Mouse (Mus musculus) midbrain, embryonic 14.5 days (tissue): ENCODE results near the gene Rapgef2. TPM values are rescaled to one million over a fixed set of nuclear protein-coding genes. Genes with fewer than 3 reads are reported as not detected.

Source experiments
- ATAC-seq: fragments of 200-750 bp; cut with Nextera tagmentation; 2 replicates; pipeline ENCODE4 v1.8.0; 2017; ENCODE audit warnings: moderate number of reproducible peaks, moderate library complexity; ENCODE audit not compliant: low FRiP score, low TSS enrichment
- DNase-seq: peaks from one replicate; pipeline ENCODE4 v3.0.0-alpha.2; 2015
- H3K27ac ChIP-seq: fragments of 300-500 bp; sonication (generic); replicated peaks from 2 replicates; pipeline ENCODE4 v1.5.1; 2014; ENCODE audit warnings: mild to moderate bottlenecking, low read depth, low read length, moderate library complexity
- H3K27me3 ChIP-seq: fragments of 300-500 bp; sonication (generic); 2 replicates; pipeline ENCODE4 v1.6.1; 2014; ENCODE audit warnings: low read length, control low read depth, mixed read lengths; ENCODE audit not compliant: control insufficient read depth, insufficient read depth
- H3K36me3 ChIP-seq: fragments of 300-500 bp; sonication (generic); 2 replicates; pipeline ENCODE4 v1.6.1; 2014; ENCODE audit warnings: low read length, control low read depth; ENCODE audit not compliant: control insufficient read depth, insufficient read depth
- H3K4me1 ChIP-seq: fragments of 300-500 bp; sonication (generic); 2 replicates; pipeline ENCODE4 v1.6.1; 2014; ENCODE audit warnings: mild to moderate bottlenecking, antibody characterized with exemption, low read length, control low read depth; ENCODE audit not compliant: control insufficient read depth, insufficient read depth
- H3K4me2 ChIP-seq: fragments of 300-500 bp; sonication (generic); 2 replicates; pipeline ENCODE4 v1.6.1; 2014; ENCODE audit warnings: mild to moderate bottlenecking, low read length, moderate library complexity
- H3K4me3 ChIP-seq: fragments of 300-500 bp; sonication (generic); replicated peaks from 2 replicates; pipeline ENCODE4 v1.5.1; 2014; ENCODE audit warnings: low read depth, low read length
- H3K9ac ChIP-seq: fragments of 300-500 bp; sonication (generic); replicated peaks from 2 replicates; pipeline ENCODE4 v1.6.1; 2014; ENCODE audit warnings: mild to moderate bottlenecking, low read length, moderate library complexity
- H3K9me3 ChIP-seq: fragments of 300-500 bp; sonication (generic); 2 replicates; pipeline ENCODE4 v1.6.1; 2016; ENCODE audit warnings: low read length, control low read depth, mixed read lengths; ENCODE audit not compliant: control insufficient read depth
- WGBS: fragments of 180-500 bp; shearing (Covaris S2); extraction: QIAGEN DNeasy Blood & Tissue Kit; methylation state at CpG from one replicate; pipeline ENCODE4 v1.1.7; 2014; 5-methylcytosine and 5-hydroxymethylcytosine counted together
- polyA plus RNA-seq: library from polyadenylated mRNA; unstranded; fragments of >200 nt; fragmentation: Nextera tagmentation; extraction: Ambion mirVana; gene quantifications from 2 replicates; pipeline ENCODE4 v1.2.1, GENCODE M21; 2014

Gene Rapgef2
- polyA plus RNA-seq, 1 experiment from 2014 or later: 14.8 TPM

- ATAC-seq (peak; percentile 98), DNase-seq (peak; percentile 95)
- WGBS: under 1% methylated on average over 54 of the region's 60 CpGs
- Histone ChIP-seq H3K9me3 (no peaks in the 10 kb centered on the region), H3K27me3 (no peaks in the 10 kb centered on the region; the same call in 1 of the 2 replicates), H3K4me1 (peaks cover 32% of the 10 kb centered on the region), H3K27ac (peak overlapping the region; percentile 96), H3K36me3 (no peaks in the 10 kb centered on the region), H3K4me3 (peak overlapping the region; percentile 95), H3K4me2 (peak overlapping the region; percentile 97), H3K9ac (peak overlapping the region; percentile 92)
Measured at GRCm38 (mm10) chr3:79287108-79287576, 825 bp upstream of the Rapgef2 start.

- H3K9me3 ChIP-seq: no peaks in the 10 kb centered on the region
- ATAC-seq (no peak; the same call in 1 of the 2 replicates), DNase-seq (no peak)
- no peaks in the 10 kb centered on the region; the same call in 1 of the 2 replicates for H3K27me3 ChIP-seq
- H3K4me1 ChIP-seq: peaks cover 32% of the 10 kb centered on the region
- H3K27ac ChIP-seq: peak overlapping the region; percentile 96; the same call in 1 of the 2 replicates
- peak overlapping the region; percentile 92 for H3K9ac ChIP-seq
- H3K36me3 ChIP-seq: no peaks in the 10 kb centered on the region
- H3K4me3 ChIP-seq: peak overlapping the region; percentile 95
- peak overlapping the region; percentile 97 for H3K4me2 ChIP-seq
- WGBS: under 1% methylated on average over 10 of the region's 10 CpGs
Measured at GRCm38 (mm10) chr3:79286031-79286375, 314 bp downstream of the Rapgef2 start.

- Histone ChIP-seq H3K27ac (no peak overlapping the region), H3K4me3 (peak overlapping the region; percentile 95), H3K4me2 (peak overlapping the region; percentile 97), H3K9me3 (no peaks in the 10 kb centered on the region), H3K36me3 (no peaks in the 10 kb centered on the region), H3K9ac (peak overlapping the region; percentile 92), H3K27me3 (no peaks in the 10 kb centered on the region; the same call in 1 of the 2 replicates), H3K4me1 (peaks cover 32% of the 10 kb centered on the region)
- DNase-seq: no peak
- ATAC-seq: no peak
- 51% methylated on average over 13 of the region's 13 CpGs for WGBS
Measured at GRCm38 (mm10) chr3:79285097-79285675, 1.1 kb downstream of the Rapgef2 start.

- Histone ChIP-seq H3K9ac (no peak overlapping the region), H3K4me2 (peak overlapping the region; percentile 97), H3K4me3 (no peak overlapping the region), H3K36me3 (no peaks in the 10 kb centered on the region), H3K27me3 (no peaks in the 10 kb centered on the region; the same call in 1 of the 2 replicates), H3K4me1 (peaks cover 32% of the 10 kb centered on the region), H3K9me3 (no peaks in the 10 kb centered on the region), H3K27ac (no peak overlapping the region)
- WGBS: 76% methylated on average over 3 of the region's 3 CpGs
- DNase-seq (no peak), ATAC-seq (no peak)
Measured at GRCm38 (mm10) chr3:79283976-79284375, 2.3 kb downstream of the Rapgef2 start.

- Histone ChIP-seq H3K4me3 (no peak overlapping the region), H3K4me2 (no peak overlapping the region), H3K9me3 (no peaks in the 10 kb centered on the region), H3K27ac (no peak overlapping the region), H3K4me1 (peaks cover 32% of the 10 kb centered on the region), H3K9ac (no peak overlapping the region), H3K36me3 (no peaks in the 10 kb centered on the region), H3K27me3 (no peaks in the 10 kb centered on the region)
- DNase-seq (no peak), ATAC-seq (no peak)
- 32% methylated on average over 2 of the region's 2 CpGs for WGBS
Measured at GRCm38 (mm10) chr3:79283031-79283430, 3.3 kb downstream of the Rapgef2 start.

GRCm38 (mm10) chr3:79275856-79276645 lies 10.3 kb downstream of the Rapgef2 start:
- no peaks in the 10 kb centered on the region for H3K27me3 ChIP-seq
- H3K9me3 ChIP-seq: no peaks in the 10 kb centered on the region
- 0 out of 2 replicates have a peak overlapping the region, but pooled peaks have one; percentile 46 for H3K27ac ChIP-seq
- WGBS: 31% methylated on average over 11 of the region's 11 CpGs
- ATAC-seq: no peak
- H3K4me2 ChIP-seq: no peak overlapping the region
- H3K4me3 ChIP-seq: no peak overlapping the region
- H3K9ac ChIP-seq: no peak overlapping the region
- H3K36me3 ChIP-seq: no peaks in the 10 kb centered on the region
- H3K4me1 ChIP-seq: peaks cover 14% of the 10 kb centered on the region
- peak; percentile 59 for DNase-seq

- Histone ChIP-seq H3K27me3 (no peaks in the 10 kb centered on the region), H3K4me1 (peaks cover 14% of the 10 kb centered on the region)
- WGBS: 15% methylated on average over 1 of the region's 1 CpGs
Measured at GRCm38 (mm10) chr3:79273350-79273749, 13.0 kb downstream of the Rapgef2 start.

GRCm38 (mm10) chr3:79272939-79273338 lies 13.4 kb downstream of the Rapgef2 start:
- H3K4me1 ChIP-seq: peaks cover 14% of the 10 kb centered on the region
- 82% methylated on average over 4 of the region's 4 CpGs for WGBS
- no peaks in the 10 kb centered on the region for H3K9me3 ChIP-seq
- no peaks in the 10 kb centered on the region for H3K27me3 ChIP-seq
- H3K4me3 ChIP-seq: no peak overlapping the region
- H3K36me3 ChIP-seq: no peaks in the 10 kb centered on the region
- no peak for ATAC-seq
- DNase-seq: no peak
- H3K4me2 ChIP-seq: no peak overlapping the region
- H3K27ac ChIP-seq: no peak overlapping the region
- no peak overlapping the region for H3K9ac ChIP-seq

More at GRCm38 (mm10) chr3:79273350-79273749, 13.0 kb downstream of the Rapgef2 start:
- Histone ChIP-seq H3K9ac (no peak overlapping the region), H3K36me3 (no peaks in the 10 kb centered on the region), H3K4me2 (no peak overlapping the region), H3K27ac (no peak overlapping the region), H3K4me3 (no peak overlapping the region), H3K9me3 (no peaks in the 10 kb centered on the region)
- DNase-seq (no peak), ATAC-seq (no peak)
